Mouse (Mus musculus): ENCODE results near the gene Rasgrf1. TPM values are rescaled to one million over a fixed set of nuclear protein-coding genes. Genes with fewer than 3 reads are reported as not detected.

Rasgrf1 gene
- total and polyA plus RNA-seq, 3 experiments: not detected

- Histone ChIP-seq H3K9me3 (replicated peaks; ENCODE audit: insufficient read depth, low read length) (no peaks in the 10 kb centered on the region), H3K4me1 (ENCODE audit: control insufficient read depth in 1 of 2, insufficient read depth in 2 of 2, low read length in 2 of 2) (no peaks in the 10 kb centered on the region), H3K9ac (ENCODE audit: control insufficient read depth, low read depth, low read length, poor library complexity, severe bottlenecking) (no peak overlapping the region), H3K36me3 (ENCODE audit: control insufficient read depth in 1 of 2, insufficient read depth in 2 of 2, low read length in 2 of 2) (no peaks in the 10 kb centered on the region), H3K79me2 (ENCODE audit: control insufficient read depth, insufficient read depth, low read length, poor library complexity) (no peaks in the 10 kb centered on the region), H3K27ac (ENCODE audit: control insufficient read depth, low read depth, low read length) (no peak overlapping the region), H3K27me3 (ENCODE audit: control insufficient read depth in 1 of 2, insufficient read depth in 2 of 2, low read length in 2 of 2) (no peaks in the 10 kb centered on the region), H3K4me3 (ENCODE audit: control insufficient read depth in 1 of 2, insufficient read depth in 1 of 2, low read depth in 2 of 2, low read length in 2 of 2) (no peak overlapping the region)
- no peak for DNase-seq (ENCODE audit: low read depth, low spot score)
- no peak for TF ChIP-seq TAL1 (IDR thresholded peaks at IDR 0.05; ENCODE audit: low read length)
- TF ChIP-seq CHD2 (IDR thresholded peaks at IDR 0.05; ENCODE audit: low read length): no peak
- no peak for TF ChIP-seq ETS1 (IDR thresholded peaks at IDR 0.05; ENCODE audit: low read depth, low read length)
- no peak for TF ChIP-seq MEF2A (IDR thresholded peaks at IDR 0.05; ENCODE audit: extremely low read depth, insufficient replicate concordance, low read depth, low read length, poor library complexity, severe bottlenecking)
- TF ChIP-seq SIN3A (IDR thresholded peaks at IDR 0.05; ENCODE audit: low read length): no peak
- no peak for TF ChIP-seq ELF1 (IDR thresholded peaks at IDR 0.05; ENCODE audit: low read depth, low read length)
- TF ChIP-seq CHD1 (IDR thresholded peaks at IDR 0.05; ENCODE audit: low read depth, low read length): no peak
- no peak for TF ChIP-seq POLR2A (IDR thresholded peaks at IDR 0.05; ENCODE audit: control insufficient read depth in 1 of 2, insufficient read depth in 1 of 2, low read depth in 1 of 2, low read length in 2 of 2, poor library complexity in 1 of 2)
- TF ChIP-seq EP300 (IDR thresholded peaks at IDR 0.05; ENCODE audit: low read depth in 1 of 2, low read length in 2 of 2): no peak
- TF ChIP-seq NELFE (IDR thresholded peaks at IDR 0.05; ENCODE audit: low read depth, low read length): no peak
- TF ChIP-seq MAZ (IDR thresholded peaks at IDR 0.05; ENCODE audit: low read depth, low read length): no peak
- TF ChIP-seq MAX (IDR thresholded peaks at IDR 0.05; ENCODE audit: low read length): no peak
- no peak for TF ChIP-seq RCOR1 (IDR thresholded peaks at IDR 0.05; ENCODE audit: low read depth, low read length)
- no peak for TF ChIP-seq RAD21 (IDR thresholded peaks at IDR 0.05; ENCODE audit: low read depth, low read length)
- TF ChIP-seq ZC3H11A (IDR thresholded peaks at IDR 0.05; ENCODE audit: low read depth, low read length): no peak
- TF ChIP-seq BHLHE40 (IDR thresholded peaks at IDR 0.05; ENCODE audit: borderline replicate concordance, low read depth, low read length): no peak
- TF ChIP-seq MYB (IDR thresholded peaks at IDR 0.05; ENCODE audit: low read depth, low read length): no peak
These were observed 1.8 kb upstream of the Rasgrf1 start for GRCm38 (mm10) chr9:89907941-89908340.

DNA sequence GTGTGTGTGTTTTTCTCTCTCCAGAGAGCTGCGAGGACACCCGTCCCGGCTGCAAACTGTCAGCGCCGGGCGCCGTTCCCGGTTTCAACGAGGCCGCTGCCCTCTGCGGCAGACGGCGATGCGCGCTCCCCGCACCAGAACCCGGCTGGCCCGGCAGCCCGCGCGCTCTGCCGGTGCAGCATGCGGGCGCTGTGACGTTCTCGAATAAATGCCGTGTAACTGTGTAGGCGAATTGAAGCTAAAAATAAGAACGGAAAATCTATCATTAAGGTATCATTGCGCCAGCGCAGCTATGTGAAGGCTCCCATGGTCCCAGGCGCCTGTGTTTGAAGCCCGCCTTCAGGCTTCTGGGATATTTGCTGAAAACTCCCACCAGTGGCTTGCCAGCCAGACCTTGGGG, 1.1 kb upstream of the Rasgrf1 start:
- H3K4me3 ChIP-seq (ENCODE audit: control insufficient read depth in 1 of 2, insufficient read depth in 1 of 2, low read depth in 2 of 2, low read length in 2 of 2): no peak overlapping the region
- no peak for TF ChIP-seq CTCF (IDR thresholded peaks at IDR 0.05 in 2 of 3, conservative IDR thresholded peaks at IDR 0.05 in 1 of 3; ENCODE audit: control insufficient read depth in 1 of 3, insufficient read depth in 1 of 3, low read depth in 2 of 3, low read length in 3 of 3, poor library complexity in 1 of 3, severe bottlenecking in 1 of 3)
- TF ChIP-seq HCFC1 (IDR thresholded peaks at IDR 0.05; ENCODE audit: low read depth, low read length): no peak
- no peak for TF ChIP-seq ZMIZ1 (IDR thresholded peaks at IDR 0.05; ENCODE audit: low read depth, low read length)
- no peak for TF ChIP-seq POLR2AphosphoS2 (IDR thresholded peaks at IDR 0.05; ENCODE audit: low read length)
- no peak for TF ChIP-seq SIN3A (IDR thresholded peaks at IDR 0.05; ENCODE audit: low read length)
- TF ChIP-seq CHD1 (IDR thresholded peaks at IDR 0.05; ENCODE audit: low read depth, low read length): no peak
- no peak for TF ChIP-seq GATA1 (IDR thresholded peaks at IDR 0.05; ENCODE audit: low read depth, low read length)
- TF ChIP-seq MYB (IDR thresholded peaks at IDR 0.05; ENCODE audit: low read depth, low read length): no peak
- no peak for TF ChIP-seq UBTF (IDR thresholded peaks at IDR 0.05; ENCODE audit: borderline replicate concordance, insufficient read depth, low read depth, low read length)
- no peak for TF ChIP-seq ETS1 (IDR thresholded peaks at IDR 0.05; ENCODE audit: low read depth, low read length)
- TF ChIP-seq USF2 (IDR thresholded peaks at IDR 0.05; ENCODE audit: borderline replicate concordance in 1 of 2, insufficient read depth in 1 of 2, low read depth in 1 of 2, low read length in 2 of 2): no peak
- TF ChIP-seq RAD21 (IDR thresholded peaks at IDR 0.05; ENCODE audit: low read depth, low read length): no peak
- no peak for TF ChIP-seq TCF12 (IDR thresholded peaks at IDR 0.05; ENCODE audit: low read depth, low read length)
- no peak for TF ChIP-seq MYC (IDR thresholded peaks at IDR 0.05; ENCODE audit: low read depth, low read length)
- TF ChIP-seq ZKSCAN1 (IDR thresholded peaks at IDR 0.05; ENCODE audit: low read depth, low read length): no peak
- no peak for TF ChIP-seq CHD2 (IDR thresholded peaks at IDR 0.05; ENCODE audit: low read length)
- no peak for TF ChIP-seq ZNF384 (IDR thresholded peaks at IDR 0.05; ENCODE audit: low read depth, low read length)
- no peak for TF ChIP-seq ZC3H11A (IDR thresholded peaks at IDR 0.05; ENCODE audit: low read depth, low read length)
- H3K36me3 ChIP-seq (ENCODE audit: control insufficient read depth in 1 of 2, insufficient read depth in 2 of 2, low read length in 2 of 2): no peaks in the 10 kb centered on the region
- H3K4me1 ChIP-seq (ENCODE audit: control insufficient read depth in 1 of 2, insufficient read depth in 2 of 2, low read length in 2 of 2): no peaks in the 10 kb centered on the region
- H3K79me2 ChIP-seq (ENCODE audit: control insufficient read depth, insufficient read depth, low read length, poor library complexity): no peaks in the 10 kb centered on the region
- H3K9ac ChIP-seq (ENCODE audit: control insufficient read depth, low read depth, low read length, poor library complexity, severe bottlenecking): no peak overlapping the region
- no peak overlapping the region for H3K27ac ChIP-seq (ENCODE audit: control insufficient read depth, low read depth, low read length)
- H3K27me3 ChIP-seq (ENCODE audit: control insufficient read depth in 1 of 2, insufficient read depth in 2 of 2, low read length in 2 of 2): no peaks in the 10 kb centered on the region
- DNase-seq (ENCODE audit: low read depth, low spot score): no peak
- no peaks in the 10 kb centered on the region for H3K9me3 ChIP-seq (replicated peaks; ENCODE audit: insufficient read depth, low read length)
